Mouse (Mus musculus) hindbrain, embryonic 10.5 days (tissue): ENCODE results near the gene Gm13287. TPM values are rescaled to one million over a fixed set of nuclear protein-coding genes. Genes with fewer than 3 reads are reported as not detected.
"Not testable (repeated sequence)": the region's sequence is repeated elsewhere in the genome, so short reads cannot be mapped to it uniquely, and the experiment has no call there.

ENCODE experiments used
- DNase-seq: peaks from one replicate; pipeline ENCODE4 v3.0.0-alpha.2; 2017; ENCODE audit warnings: low spot score
- H3K27ac ChIP-seq: fragments of 300-500 bp; sonication (generic); 2 replicates; pipeline ENCODE4 v1.5.1; 2016; ENCODE audit warnings: mild to moderate bottlenecking, moderate library complexity
- H3K27me3 ChIP-seq: fragments of 300-500 bp; sonication (generic); 2 replicates; pipeline ENCODE4 v1.6.1; 2016; ENCODE audit warnings: mild to moderate bottlenecking; ENCODE audit not compliant: poor library complexity, insufficient read depth, severe bottlenecking
- H3K36me3 ChIP-seq: fragments of 300-500 bp; sonication (generic); 2 replicates; pipeline ENCODE4 v1.6.1; 2016; ENCODE audit warnings: mild to moderate bottlenecking, moderate library complexity
- H3K4me1 ChIP-seq: fragments of 300-500 bp; sonication (generic); replicated peaks from 2 replicates; pipeline ENCODE4 v1.6.1; 2016; ENCODE audit warnings: mild to moderate bottlenecking
- H3K4me3 ChIP-seq: fragments of 300-500 bp; sonication (generic); 2 replicates; pipeline ENCODE4 v1.5.1; 2016; ENCODE audit warnings: mild to moderate bottlenecking, moderate library complexity
- H3K9me3 ChIP-seq: fragments of 300-500 bp; sonication (generic); 2 replicates; pipeline ENCODE4 v1.6.1; 2016; ENCODE audit warnings: mild to moderate bottlenecking, moderate library complexity
- WGBS: fragments of 180-500 bp; shearing (Covaris S2); methylation state at CpG from one replicate; pipeline ENCODE4 v1.1.7; 2016; 5-methylcytosine and 5-hydroxymethylcytosine counted together
- polyA plus RNA-seq: library from polyadenylated mRNA; unstranded; fragments of >200 nt; fragmentation: Nextera tagmentation; extraction: Ambion mirVana; gene quantifications from 2 replicates; pipeline ENCODE4 v1.2.1, GENCODE M21; 2016

The Gm13287 gene
- not detected in 2 replicates for polyA plus RNA-seq

- H3K9me3 ChIP-seq, H3K27ac ChIP-seq, H3K4me1 ChIP-seq, DNase-seq, H3K4me3 ChIP-seq, H3K36me3 ChIP-seq: not testable (repeated sequence)
- peaks cover 13% of the 10 kb centered on the region; the same call in 1 of the 2 replicates for H3K27me3 ChIP-seq
- no CpG with 5 or more reads among the region's 29 CpGs for WGBS
These were observed at the start of gene Gm13287 for GRCm38 (mm10) chr4:88802954-88803353. TSS of gene Gm13287 (plus strand) at chr4:88803254.

GRCm38 (mm10) chr4:88754818-88755340, 48.2 kb upstream of the Gm13287 start, which contains the start of gene Gm13271:
TSS of gene Gm13271 (plus strand) at chr4:88754868.
- DNase-seq, H3K27ac ChIP-seq, H3K4me1 ChIP-seq, H3K27me3 ChIP-seq, H3K9me3 ChIP-seq, H3K36me3 ChIP-seq, H3K4me3 ChIP-seq: not testable (repeated sequence)
- 75% methylated on average over 15 of the region's 15 CpGs for WGBS

- DNase-seq, result peak; percentile 60
- not testable (repeated sequence) for H3K36me3 ChIP-seq, H3K9me3 ChIP-seq, H3K4me1 ChIP-seq, H3K27me3 ChIP-seq
- Histone ChIP-seq H3K27ac (peak overlapping the region; percentile 90), H3K4me3 (peak overlapping the region; percentile 60)
- WGBS, result 13% methylated on average over 29 of the region's 31 CpGs
These were observed 46.2 kb upstream of the Gm13287 start for GRCm38 (mm10) chr4:88756581-88757513.

GRCm38 (mm10) chr4:88757628-88758031, 45.4 kb upstream of the Gm13287 start:
- peak; percentile 88 for DNase-seq
- not testable (repeated sequence) for H3K36me3 ChIP-seq
- under 1% methylated on average over 21 of the region's 21 CpGs for WGBS

GRCm38 (mm10) chr4:88758751-88759150, 44.3 kb upstream of the Gm13287 start:
- not testable (repeated sequence) for H3K4me1 ChIP-seq, H3K36me3 ChIP-seq, H3K27me3 ChIP-seq, DNase-seq, H3K27ac ChIP-seq, H3K9me3 ChIP-seq, H3K4me3 ChIP-seq
- WGBS, result 89% methylated on average over 9 of the region's 9 CpGs

More at GRCm38 (mm10) chr4:88757628-88758031, 45.4 kb upstream of the Gm13287 start:
- not testable (repeated sequence) for H3K27me3 ChIP-seq, H3K9me3 ChIP-seq, H3K4me1 ChIP-seq
- Histone ChIP-seq H3K4me3 (peak overlapping the region; percentile 60), H3K27ac (peak overlapping the region; percentile 90)

- H3K36me3 ChIP-seq, H3K27ac ChIP-seq, H3K27me3 ChIP-seq, H3K9me3 ChIP-seq, DNase-seq, H3K4me1 ChIP-seq: not testable (repeated sequence)
- peak within 1 kb of the TSS; percentile 43 for H3K4me3 ChIP-seq
- WGBS, result 22% methylated on average over 11 of the region's 14 CpGs
These were observed 43.3 kb upstream of the Gm13287 start, which contains the start of gene Gm13283 for GRCm38 (mm10) chr4:88759610-88760268. TSS of gene Gm13283 (plus strand) at chr4:88760119.

- not testable (repeated sequence) for H3K9me3 ChIP-seq, H3K4me1 ChIP-seq, H3K27me3 ChIP-seq, H3K27ac ChIP-seq, H3K36me3 ChIP-seq
- peak overlapping the region; percentile 43 for H3K4me3 ChIP-seq
- under 1% methylated on average over 28 of the region's 28 CpGs for WGBS
- peak; percentile 75 for DNase-seq
These were observed 42.6 kb upstream of the Gm13287 start for GRCm38 (mm10) chr4:88760431-88760830.

GRCm38 (mm10) chr4:88761776-88762175, 41.3 kb upstream of the Gm13287 start:
- not testable (repeated sequence) for H3K9me3 ChIP-seq, H3K4me1 ChIP-seq, H3K36me3 ChIP-seq, H3K4me3 ChIP-seq, H3K27me3 ChIP-seq, DNase-seq, H3K27ac ChIP-seq
- 78% methylated on average over 6 of the region's 8 CpGs for WGBS

GRCm38 (mm10) chr4:88762341-88762740, 40.7 kb upstream of the Gm13287 start:
- H3K27ac ChIP-seq, H3K4me3 ChIP-seq, DNase-seq, H3K4me1 ChIP-seq, H3K9me3 ChIP-seq, H3K36me3 ChIP-seq, H3K27me3 ChIP-seq: not testable (repeated sequence)
- 54% methylated on average over 9 of the region's 9 CpGs for WGBS

- peak overlapping the region; percentile 40 for H3K4me3 ChIP-seq
- 2% methylated on average over 42 of the region's 42 CpGs for WGBS
- H3K9me3 ChIP-seq, H3K27me3 ChIP-seq, H3K27ac ChIP-seq, H3K4me1 ChIP-seq, H3K36me3 ChIP-seq: not testable (repeated sequence)
- DNase-seq, result peak; percentile 79
These were observed 39.6 kb upstream of the Gm13287 start for GRCm38 (mm10) chr4:88763384-88764018.

GRCm38 (mm10) chr4:88773534-88773933, 29.5 kb upstream of the Gm13287 start, which contains the start of gene Gm13290:
TSS of gene Gm13290 (plus strand) at chr4:88773834.
- H3K27me3 ChIP-seq, H3K9me3 ChIP-seq, H3K27ac ChIP-seq, H3K4me1 ChIP-seq, H3K36me3 ChIP-seq, DNase-seq, H3K4me3 ChIP-seq: not testable (repeated sequence)
- WGBS, result no CpG with 5 or more reads among the region's 32 CpGs

GRCm38 (mm10) chr4:88776622-88777021, 26.4 kb upstream of the Gm13287 start, which contains the start of gene Gm13289:
TSS of gene Gm13289 (plus strand) at chr4:88776922.
- not testable (repeated sequence) for H3K27ac ChIP-seq, DNase-seq, H3K9me3 ChIP-seq, H3K4me1 ChIP-seq, H3K36me3 ChIP-seq, H3K4me3 ChIP-seq, H3K27me3 ChIP-seq
- no CpG with 5 or more reads among the region's 29 CpGs for WGBS
